Mouse (Mus musculus) frontal cortex, postnatal 25 days (tissue): ENCODE data around the gene Rbl1.

Source experiments
- DNase-seq, 2 experiments: peaks; one replicate each; pipeline ENCODE4 v3.0.0; 2022; ENCODE audit warnings: low spot score in 2 of 2

Rbl1 gene

GRCm38 (mm10) chr2:157133769-157134478 is 70.4 kb downstream of the Rbl1 start:
- DNase-seq = no peak

DNA sequence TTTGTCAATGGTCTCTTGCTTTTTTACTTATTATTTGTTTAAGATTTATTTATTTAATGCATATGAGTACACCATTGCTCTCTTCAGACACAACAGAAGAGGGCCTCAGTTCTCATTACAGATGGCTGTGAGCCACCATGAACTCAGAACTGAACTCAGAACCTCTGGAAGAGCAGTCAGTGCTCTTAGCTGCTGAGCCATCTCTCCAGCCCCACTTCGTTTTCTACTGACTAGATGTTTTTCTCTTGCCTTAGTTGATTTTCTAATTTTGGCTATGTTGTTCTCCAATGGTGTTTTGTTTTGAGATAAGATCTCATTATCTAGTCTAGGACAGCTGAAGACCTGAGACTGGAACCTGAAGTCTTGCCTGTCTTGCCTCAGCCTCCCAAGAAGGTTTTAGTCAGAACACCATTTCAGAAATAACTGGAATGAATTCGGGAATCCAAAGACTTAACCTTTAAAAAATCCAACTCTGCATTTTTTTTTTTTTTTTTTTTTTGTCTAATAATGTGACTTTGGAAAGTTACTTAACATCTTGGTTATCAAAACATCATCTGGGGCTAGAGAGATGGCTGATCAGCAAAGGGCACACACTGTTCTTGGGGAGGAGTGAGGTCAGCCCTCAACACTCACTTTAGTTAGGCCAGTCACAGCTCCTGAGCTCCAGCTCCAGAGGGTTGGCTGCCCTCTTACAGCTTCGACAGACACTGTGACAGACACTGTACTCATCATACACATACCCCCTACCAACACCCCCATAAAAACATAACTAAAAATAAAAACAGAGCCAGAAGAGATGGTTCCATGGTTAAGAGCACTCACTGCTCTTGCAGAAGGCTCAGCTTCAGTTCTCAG is 71.4 kb downstream of the Rbl1 start:
- DNase-seq = no peak

GRCm38 (mm10) chr2:157132086-157132485 is 72.2 kb downstream of the Rbl1 start:
- no peak for DNase-seq

DNA sequence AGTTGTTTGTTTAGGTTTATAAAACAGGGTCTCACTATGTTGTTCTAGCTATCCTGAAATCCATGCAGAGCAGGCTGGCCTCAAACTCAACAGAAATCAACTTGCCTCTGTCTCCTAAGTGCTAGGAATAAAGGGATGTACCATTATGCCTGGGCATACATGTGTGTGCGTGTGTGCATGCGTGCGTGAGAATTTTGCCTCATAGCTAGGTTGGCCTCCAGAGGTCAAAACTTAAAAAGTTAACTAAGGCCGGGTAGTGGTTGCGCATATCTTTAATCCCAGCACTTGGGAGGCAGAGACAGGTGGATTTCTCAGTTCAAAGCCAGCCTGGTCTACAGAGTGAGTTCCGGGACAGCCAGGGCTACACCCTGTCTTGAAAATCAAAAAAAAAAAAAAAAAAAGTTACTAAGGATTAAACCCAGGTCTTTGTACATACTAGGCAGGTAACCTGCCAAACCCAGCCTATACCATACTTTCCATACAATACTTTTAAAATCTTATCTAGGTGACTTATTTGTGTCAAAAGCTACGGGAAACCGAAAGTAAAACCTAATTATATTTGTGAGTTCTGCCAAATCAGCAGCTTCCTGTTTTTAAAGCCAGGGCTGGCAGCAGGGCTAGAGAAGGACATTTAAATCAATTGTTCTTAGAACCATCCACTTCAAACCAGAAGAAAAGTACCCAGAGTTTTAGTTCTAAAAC is 73.4 kb downstream of the Rbl1 start:
- no peak for DNase-seq

- DNase-seq = no peak
Observed at GRCm38 (mm10) chr2:157129601-157130164, 74.7 kb downstream of the Rbl1 start.

DNA sequence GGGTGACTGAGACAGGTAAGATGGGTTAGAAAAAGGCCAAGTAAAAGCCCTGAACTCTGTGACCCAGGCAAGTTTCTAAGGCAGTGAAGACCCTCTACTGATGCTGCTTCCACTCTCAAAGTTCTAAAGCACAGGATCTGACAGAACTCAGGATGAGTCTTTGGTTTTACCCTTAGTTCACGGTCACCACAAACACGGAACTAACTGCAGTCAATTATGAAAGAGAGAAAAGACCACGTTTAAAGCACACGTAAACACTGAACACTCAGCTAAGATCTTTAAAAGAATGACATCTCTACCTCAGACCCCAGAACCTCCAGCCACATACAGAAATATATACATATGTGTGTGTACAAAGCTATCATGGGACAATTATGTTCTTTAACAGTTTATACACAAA is 75.2 kb downstream of the Rbl1 start:
- DNase-seq = no peak

DNA sequence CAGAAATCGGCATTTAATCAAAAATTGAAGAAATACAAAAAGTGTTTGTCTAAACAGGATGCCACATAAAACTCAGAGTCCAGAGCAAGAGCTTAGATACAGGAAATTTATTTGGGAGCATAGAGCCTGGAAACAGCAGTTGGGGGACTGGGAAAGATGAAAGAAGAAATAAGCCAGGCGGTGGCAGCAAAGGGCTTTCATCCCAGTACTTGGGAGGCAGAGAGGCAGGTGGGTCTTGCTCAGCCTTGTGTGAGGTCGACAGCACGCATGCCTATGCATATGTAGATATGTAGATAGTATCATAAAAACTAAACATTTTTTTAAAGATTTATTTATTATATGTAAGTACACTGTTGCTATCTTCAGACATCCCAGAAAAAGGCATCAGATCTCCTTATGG is 76.3 kb downstream of the Rbl1 start:
- DNase-seq = no peak

DNA sequence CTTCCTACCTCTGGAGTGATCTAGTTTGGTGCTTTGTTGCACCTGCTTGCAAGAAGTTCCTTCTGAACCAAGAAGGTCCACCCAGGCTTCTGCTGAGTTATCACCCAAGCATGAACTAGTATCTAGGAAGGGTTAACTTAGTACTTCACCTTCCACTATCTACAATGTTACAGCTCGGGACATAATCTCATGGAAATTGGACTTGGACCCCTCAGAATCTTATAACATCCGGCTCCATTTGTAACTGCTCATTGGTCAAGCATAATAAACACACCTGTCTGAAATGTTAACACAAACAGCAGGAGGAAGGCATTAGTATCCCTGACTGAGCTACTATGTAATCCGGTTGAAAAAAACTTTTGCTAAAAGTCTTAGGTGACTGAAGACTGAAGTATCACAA is 77.0 kb downstream of the Rbl1 start:
- no peak for DNase-seq

DNA sequence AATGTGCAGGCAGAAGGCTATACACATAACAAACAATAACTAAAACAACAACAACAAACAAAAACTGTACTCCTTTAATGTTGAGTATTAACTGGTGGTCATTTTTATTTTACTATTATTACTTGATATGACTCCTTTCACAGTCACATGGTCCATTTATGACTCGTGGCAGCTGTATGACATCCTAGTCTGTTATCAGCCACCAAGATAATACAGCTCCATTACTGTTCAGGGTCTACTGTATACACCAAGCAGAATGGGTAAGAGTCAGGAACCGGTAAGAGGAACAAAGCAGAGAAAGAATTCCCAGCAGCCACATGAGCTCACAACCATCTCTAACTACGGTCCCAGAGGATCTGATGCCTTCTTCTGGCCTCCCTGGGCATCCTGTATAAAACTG is 79.1 kb downstream of the Rbl1 start:
- DNase-seq = no peak

GRCm38 (mm10) chr2:157121766-157122165 is 82.6 kb downstream of the Rbl1 start:
- DNase-seq = no peak

- DNase-seq = no peak
Observed at GRCm38 (mm10) chr2:157119075-157119474, 85.3 kb downstream of the Rbl1 start.

GRCm38 (mm10) chr2:157118556-157118955 is 85.8 kb downstream of the Rbl1 start:
- DNase-seq = no peak

DNA sequence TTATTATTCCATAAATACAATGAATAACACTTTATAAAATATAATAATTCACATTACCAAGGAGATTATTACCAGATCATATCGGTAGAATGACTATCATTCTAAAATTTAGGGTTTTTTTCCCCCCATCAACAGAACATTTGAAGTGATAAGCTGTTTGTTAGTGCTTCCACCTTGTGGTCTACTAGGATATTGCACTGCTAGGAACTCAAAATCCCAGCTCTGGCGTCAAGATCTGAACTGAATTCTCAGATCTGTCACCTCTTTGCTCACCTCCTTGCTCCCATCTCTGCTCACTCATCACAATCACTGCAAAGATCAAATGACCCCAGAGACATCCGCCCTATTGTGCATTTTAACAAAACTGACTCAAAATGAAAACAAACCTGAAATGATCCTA is 87.4 kb downstream of the Rbl1 start:
- DNase-seq = no peak

DNA sequence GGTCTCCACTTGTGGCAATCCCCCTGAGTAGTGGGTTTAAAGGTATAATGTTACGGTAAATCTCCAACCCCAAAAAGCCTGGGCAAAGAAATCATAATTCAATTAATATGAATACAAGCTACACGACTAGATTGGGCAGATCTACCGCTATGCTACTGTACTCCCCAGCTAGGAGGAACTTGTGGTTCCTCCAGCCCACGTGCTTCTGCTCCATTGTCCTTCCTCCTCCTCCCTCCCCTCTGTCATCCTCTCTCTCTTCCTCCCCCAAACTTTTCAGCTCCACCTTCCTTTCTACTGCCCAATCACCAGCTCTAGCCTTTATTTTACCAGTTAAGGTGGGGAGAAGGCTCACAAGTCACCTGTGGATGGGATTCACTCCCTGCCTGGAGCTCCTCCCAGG is 96.1 kb downstream of the Rbl1 start:
- no peak for DNase-seq

DNA sequence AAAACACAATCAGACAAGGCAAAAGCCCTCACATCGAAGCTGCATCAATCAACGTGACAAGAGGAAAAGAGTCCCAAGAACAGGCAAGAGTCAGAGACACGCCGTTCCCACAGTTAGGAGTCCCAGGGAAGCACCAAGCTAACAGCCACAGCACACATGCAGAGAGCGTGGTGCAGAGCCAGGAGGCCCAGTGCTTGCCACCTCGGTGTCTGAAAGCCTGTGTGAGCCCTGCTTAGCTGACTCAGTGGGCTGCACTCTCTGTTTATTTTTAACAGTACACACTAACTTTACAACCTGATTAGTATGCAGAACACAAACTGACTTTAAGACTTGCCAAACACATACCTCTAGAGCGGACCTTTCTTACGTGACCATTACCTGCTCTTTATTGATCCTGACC is 99.9 kb downstream of the Rbl1 start:
- no peak for DNase-seq

- no peak for DNase-seq
Observed at GRCm38 (mm10) chr2:157102256-157102655, 102.1 kb downstream of the Rbl1 start.

- DNase-seq = no peak
Observed at GRCm38 (mm10) chr2:157101650-157102049, 102.7 kb downstream of the Rbl1 start.

DNA sequence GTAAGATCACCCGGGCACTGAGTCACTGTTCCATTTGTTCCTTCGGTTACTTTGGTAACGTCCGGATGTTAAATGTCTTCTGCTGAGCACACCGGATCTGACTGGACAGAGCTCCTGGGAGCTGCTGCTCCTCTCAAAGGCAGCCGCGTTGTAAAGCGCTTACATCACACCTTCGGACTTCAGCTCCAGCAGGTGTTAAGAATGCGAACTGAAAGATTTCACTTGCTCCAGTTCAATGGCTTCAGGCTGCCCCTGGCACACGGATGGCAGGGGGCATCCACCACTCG is 104.1 kb downstream of the Rbl1 start:
- DNase-seq = no peak

DNA sequence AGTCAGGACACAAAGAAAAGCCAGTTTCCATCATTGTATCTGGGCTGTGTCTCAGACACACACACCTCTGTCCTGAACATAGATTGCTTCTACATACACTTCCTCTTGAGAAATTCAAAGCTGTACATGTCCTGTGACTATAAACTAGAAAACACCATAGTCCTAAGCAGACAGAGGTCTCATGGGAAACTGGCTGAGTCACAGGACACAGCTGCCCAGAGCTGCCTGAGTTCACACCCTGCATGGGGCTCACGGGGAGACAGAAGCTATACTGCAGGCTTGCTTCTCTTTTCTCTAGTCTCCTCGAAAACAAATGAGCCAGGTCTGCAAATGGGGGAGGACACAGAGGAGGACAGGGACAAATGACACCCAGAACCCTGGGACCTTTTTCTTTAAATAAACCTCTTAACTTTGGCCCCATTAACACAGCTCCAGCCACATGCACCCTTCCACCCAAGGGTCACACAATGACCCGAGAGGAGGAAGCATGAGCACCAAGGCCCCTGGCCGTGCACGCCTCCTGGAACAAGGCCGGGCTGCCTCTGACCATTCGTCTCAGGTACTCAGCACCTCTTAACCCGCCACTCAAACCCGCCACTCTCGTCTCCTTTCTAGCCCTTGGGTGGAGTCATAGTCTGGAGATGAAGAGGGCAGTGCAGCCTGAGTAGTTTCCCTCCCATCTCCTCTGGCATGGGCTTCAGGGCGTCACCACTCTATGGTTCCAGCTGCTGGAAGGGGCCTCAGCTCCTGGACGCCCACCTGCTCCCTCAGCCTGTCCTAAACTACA is 104.6 kb downstream of the Rbl1 start:
- DNase-seq = no peak
